Mouse (Mus musculus) heart, embryonic 12.5 days (tissue): ENCODE measurements at regions not wholly inside any gene's neighbourhood (a gene's known extent, or its start where the extent isn't known, plus 50 kb on each side); places are given as distances from the start of the nearest gene placed in this dataset.

ENCODE experiments used
- ATAC-seq: fragments of 200-750 bp; cut with Nextera tagmentation; 2 replicates; pipeline ENCODE4 v1.8.0; 2017; ENCODE audit warnings: moderate TSS enrichment, moderate library complexity; ENCODE audit not compliant: insufficient number of reproducible peaks, low FRiP score
- H3K27ac ChIP-seq: fragments of 300-500 bp; sonication (generic); 2 replicates; pipeline ENCODE4 v1.5.1; 2016; ENCODE audit warnings: mild to moderate bottlenecking, moderate library complexity; ENCODE audit not compliant: poor library complexity, severe bottlenecking
- H3K27me3 ChIP-seq: fragments of 300-500 bp; sonication (generic); replicated peaks from 2 replicates; pipeline ENCODE4 v1.6.1; 2016; ENCODE audit warnings: mild to moderate bottlenecking, moderate library complexity
- H3K36me3 ChIP-seq: fragments of 300-500 bp; sonication (generic); 2 replicates; pipeline ENCODE4 v1.6.1; 2016; ENCODE audit warnings: mild to moderate bottlenecking, moderate library complexity
- H3K4me1 ChIP-seq: fragments of 300-500 bp; sonication (generic); replicated peaks from 2 replicates; pipeline ENCODE4 v1.6.1; 2016; ENCODE audit warnings: mild to moderate bottlenecking
- H3K4me2 ChIP-seq: fragments of 300-500 bp; sonication (generic); 2 replicates; pipeline ENCODE4 v1.6.1; 2016; ENCODE audit warnings: mild to moderate bottlenecking, moderate library complexity
- H3K4me3 ChIP-seq: fragments of 300-500 bp; sonication (generic); 2 replicates; pipeline ENCODE4 v1.5.1; 2016; ENCODE audit warnings: mild to moderate bottlenecking
- H3K9ac ChIP-seq: fragments of 300-500 bp; sonication (generic); 2 replicates; pipeline ENCODE4 v1.6.1; 2016; ENCODE audit warnings: mild to moderate bottlenecking, moderate library complexity
- H3K9me3 ChIP-seq: fragments of 300-500 bp; sonication (generic); replicated peaks from 2 replicates; pipeline ENCODE4 v1.6.1; 2016; ENCODE audit warnings: mild to moderate bottlenecking, moderate library complexity
- WGBS: fragments of 180-500 bp; shearing (Covaris S2); methylation state at CpG from one replicate; pipeline ENCODE4 v1.1.7; 2016; 5-methylcytosine and 5-hydroxymethylcytosine counted together

DNA sequence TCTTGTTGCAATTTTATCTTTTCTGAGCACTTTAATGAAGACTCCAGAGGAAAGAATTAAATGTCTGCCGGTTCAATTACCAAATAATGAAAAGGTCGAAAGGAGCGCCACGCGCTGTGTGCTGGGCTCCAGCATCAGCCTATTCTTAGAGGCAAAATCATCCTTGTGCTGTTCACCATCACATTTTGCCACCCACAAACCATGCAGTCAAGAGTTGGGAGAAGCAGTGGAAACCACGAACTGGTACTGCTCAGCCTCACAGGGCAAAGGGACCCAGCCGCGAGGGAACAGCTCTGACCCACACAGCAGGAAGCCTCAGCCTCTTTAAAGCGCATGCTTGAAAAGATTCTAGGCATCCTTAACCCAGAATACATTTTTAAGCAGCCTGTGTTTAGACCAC, 134.0 kb upstream of the Pum3 start:
- Histone ChIP-seq H3K4me1 (no peaks in the 10 kb centered on the region), H3K4me2 (no peak overlapping the region), H3K27ac (no peak overlapping the region), H3K27me3 (no peaks in the 10 kb centered on the region), H3K9me3 (no peaks in the 10 kb centered on the region), H3K9ac (no peak overlapping the region), H3K4me3 (no peak overlapping the region), H3K36me3 (no peaks in the 10 kb centered on the region)
- WGBS, result 70% methylated on average over 9 of the region's 9 CpGs
- no peak for ATAC-seq

DNA sequence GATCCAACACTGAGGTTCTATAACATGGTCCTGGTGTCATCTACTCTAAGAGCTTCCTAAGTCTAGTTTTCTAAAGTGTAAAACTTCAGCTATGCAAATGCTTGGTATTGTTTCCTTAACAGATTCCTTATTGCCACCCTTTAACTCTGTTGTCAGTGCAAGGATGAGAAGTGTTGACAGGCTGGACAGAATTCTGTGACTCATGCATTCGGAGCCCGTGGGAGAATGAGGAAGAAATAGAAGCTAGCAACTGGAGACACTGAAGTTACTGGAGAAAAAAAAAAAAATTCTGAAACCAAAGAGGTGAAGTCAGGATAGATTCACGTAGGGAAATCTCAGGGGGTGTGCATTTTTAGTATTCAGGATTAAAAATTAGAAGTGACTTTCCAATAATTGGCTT, 128.6 kb upstream of the Pum3 start:
- Histone ChIP-seq H3K4me2 (no peak overlapping the region), H3K4me1 (no peaks in the 10 kb centered on the region), H3K9me3 (no peaks in the 10 kb centered on the region), H3K36me3 (no peaks in the 10 kb centered on the region), H3K9ac (no peak overlapping the region), H3K27me3 (no peaks in the 10 kb centered on the region), H3K27ac (no peak overlapping the region), H3K4me3 (no peak overlapping the region)
- ATAC-seq, result no peak
- 32% methylated on average over 3 of the region's 3 CpGs for WGBS

DNA sequence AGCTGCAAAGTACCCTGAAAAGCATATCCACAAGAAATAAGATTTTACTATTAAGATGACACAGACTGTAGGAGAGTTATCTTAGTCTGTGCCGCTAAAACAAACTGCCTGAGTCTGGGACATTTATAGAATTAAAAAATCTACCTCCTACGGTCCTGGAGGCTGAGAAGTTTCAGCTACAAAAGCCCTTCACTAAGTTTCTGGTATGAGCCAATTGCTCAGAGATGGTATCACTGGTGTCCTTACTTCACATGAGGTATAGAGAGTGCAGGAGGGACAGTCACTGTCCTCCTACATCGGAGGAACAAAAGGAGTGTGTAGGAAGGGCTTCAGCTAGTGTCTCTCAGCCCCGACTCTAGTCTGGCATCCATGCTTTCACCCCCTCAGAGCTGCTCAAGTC, 127.1 kb upstream of the Pum3 start:
- no peak overlapping the region for H3K27ac ChIP-seq
- no peak overlapping the region for H3K4me2 ChIP-seq
- no peak overlapping the region for H3K4me3 ChIP-seq
- no peaks in the 10 kb centered on the region for H3K4me1 ChIP-seq
- no peak overlapping the region for H3K9ac ChIP-seq
- 79% methylated on average over 4 of the region's 4 CpGs for WGBS
- no peaks in the 10 kb centered on the region for H3K27me3 ChIP-seq
- no peaks in the 10 kb centered on the region for H3K36me3 ChIP-seq
- no peaks in the 10 kb centered on the region for H3K9me3 ChIP-seq
- no peak for ATAC-seq

DNA sequence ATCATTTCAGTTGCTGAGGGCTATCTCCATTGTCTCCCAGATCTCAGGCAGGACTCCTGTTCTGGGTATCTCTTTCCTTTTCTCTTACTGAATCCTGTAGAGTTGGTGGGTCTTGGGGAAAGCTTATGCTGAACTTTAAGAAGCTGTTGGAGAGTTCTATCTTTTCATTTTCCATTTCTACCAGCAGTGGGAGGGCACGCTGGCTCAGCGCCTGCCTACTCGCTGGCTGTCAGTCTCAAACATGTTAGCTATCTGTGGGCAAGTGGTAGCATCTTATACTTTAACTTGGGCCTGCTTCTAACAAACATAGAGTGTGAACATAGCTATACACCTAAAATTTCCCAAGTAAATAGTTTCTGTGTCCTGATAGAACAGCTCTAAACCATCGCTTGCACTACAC, 125.2 kb upstream of the Pum3 start:
- no peak overlapping the region for H3K4me3 ChIP-seq
- H3K9ac ChIP-seq, result no peak overlapping the region
- H3K9me3 ChIP-seq, result no peaks in the 10 kb centered on the region
- H3K36me3 ChIP-seq, result no peaks in the 10 kb centered on the region
- ATAC-seq, result no peak
- no peak overlapping the region for H3K27ac ChIP-seq
- H3K4me2 ChIP-seq, result no peak overlapping the region
- 90% methylated on average over 4 of the region's 4 CpGs for WGBS
- no peaks in the 10 kb centered on the region for H3K4me1 ChIP-seq
- no peaks in the 10 kb centered on the region for H3K27me3 ChIP-seq

DNA sequence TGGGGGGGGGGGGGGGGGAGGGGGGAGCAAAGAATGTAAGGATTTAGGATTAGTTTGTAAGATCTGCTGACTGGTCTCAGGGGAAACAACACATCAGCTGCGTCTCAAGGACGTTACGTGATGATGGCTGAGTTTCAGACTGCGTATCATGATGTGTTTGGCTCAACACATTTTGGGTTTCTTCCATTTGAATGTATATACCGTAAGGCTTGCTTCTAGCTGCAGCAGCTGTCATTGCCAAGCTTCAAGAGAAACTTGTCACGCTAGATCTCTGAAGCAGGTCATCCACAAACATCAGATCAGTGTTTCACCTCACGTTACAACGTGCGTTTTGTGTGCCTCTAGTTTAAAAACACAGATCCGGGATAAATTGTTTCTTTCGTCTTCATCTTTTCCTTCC, 123.6 kb upstream of the Pum3 start:
- H3K4me3 ChIP-seq, result no peak overlapping the region
- H3K27ac ChIP-seq, result no peak overlapping the region
- no peak overlapping the region for H3K4me2 ChIP-seq
- no peaks in the 10 kb centered on the region for H3K9me3 ChIP-seq
- 75% methylated on average over 11 of the region's 11 CpGs for WGBS
- H3K27me3 ChIP-seq, result no peaks in the 10 kb centered on the region
- no peak overlapping the region for H3K9ac ChIP-seq
- H3K4me1 ChIP-seq, result no peaks in the 10 kb centered on the region
- no peaks in the 10 kb centered on the region for H3K36me3 ChIP-seq
- ATAC-seq, result no peak

DNA sequence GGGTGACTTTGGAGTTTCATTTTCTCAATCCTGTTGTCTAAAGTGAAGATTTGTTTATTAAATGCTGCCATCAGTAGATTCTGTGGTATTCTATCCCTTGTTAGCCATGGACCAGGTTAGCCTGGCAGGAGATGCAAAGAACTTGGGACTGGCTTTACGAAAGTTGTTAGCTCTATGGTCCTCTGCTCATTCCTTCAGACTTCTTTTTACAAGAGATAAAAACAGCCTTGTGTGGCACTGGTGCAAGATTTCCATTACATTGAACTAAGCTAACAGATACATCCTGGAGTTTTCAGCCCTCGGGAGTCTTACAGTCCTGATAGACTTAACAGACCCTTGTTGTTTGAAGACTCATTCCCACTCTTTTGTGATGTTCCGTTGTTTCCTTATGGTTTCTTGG, 108.1 kb upstream of the Pum3 start:
- H3K27me3 ChIP-seq, result no peaks in the 10 kb centered on the region
- no peak overlapping the region for H3K27ac ChIP-seq
- no peak overlapping the region for H3K4me3 ChIP-seq
- WGBS, result 68% methylated on average over 3 of the region's 3 CpGs
- H3K9me3 ChIP-seq, result no peaks in the 10 kb centered on the region
- H3K4me1 ChIP-seq, result no peaks in the 10 kb centered on the region
- no peak overlapping the region for H3K4me2 ChIP-seq
- no peaks in the 10 kb centered on the region for H3K36me3 ChIP-seq
- ATAC-seq, result no peak
- no peak overlapping the region for H3K9ac ChIP-seq

DNA sequence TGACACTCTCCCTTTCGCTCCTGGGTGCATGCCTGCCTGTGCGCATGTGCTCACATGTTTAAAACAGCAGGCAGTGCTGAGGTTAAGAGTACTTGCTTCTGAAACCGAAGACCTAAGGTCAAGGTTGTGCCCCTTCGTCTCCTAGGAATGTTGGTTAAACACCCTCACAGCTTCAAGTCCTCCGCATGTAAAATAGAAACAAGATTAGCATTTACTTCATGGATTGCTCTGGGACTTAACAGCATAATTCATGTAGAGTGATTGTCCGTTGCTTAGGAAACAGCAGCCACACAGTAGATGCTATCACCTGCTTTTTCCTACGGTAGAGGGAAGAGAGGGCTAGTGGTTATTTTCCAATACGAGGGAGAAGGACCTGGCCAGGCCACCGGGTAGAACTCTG, 107.4 kb upstream of the Pum3 start:
- WGBS, result 70% methylated on average over 9 of the region's 9 CpGs
- no peak for ATAC-seq

DNA sequence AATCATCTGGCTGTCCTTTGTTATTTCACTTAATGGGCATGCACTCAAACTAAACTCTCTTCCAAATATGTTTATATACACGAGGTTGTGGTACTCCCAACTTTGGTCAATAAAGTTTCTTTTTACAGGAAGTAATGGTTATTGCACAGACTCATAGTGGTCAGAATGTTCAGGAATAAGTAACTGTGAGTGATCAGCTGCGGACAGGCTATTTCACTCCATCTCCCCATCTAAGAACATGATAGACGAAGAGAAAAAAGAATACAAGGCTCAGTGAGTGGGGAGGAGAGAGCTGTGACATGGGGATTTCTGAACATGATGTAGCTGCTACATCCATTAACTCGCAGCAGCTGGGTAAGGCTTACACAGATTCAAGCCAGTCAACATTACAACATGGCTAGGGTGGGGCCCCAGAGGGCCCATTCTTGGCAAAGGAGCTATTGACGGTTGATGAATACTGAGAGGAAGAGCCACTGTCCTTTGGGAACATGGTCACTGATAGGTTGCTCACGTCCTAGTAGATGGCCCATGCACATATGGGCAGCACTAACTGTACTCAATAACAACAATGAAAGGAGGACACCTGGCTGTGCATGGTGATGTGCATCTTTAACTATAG, 98.4 kb upstream of the Pum3 start:
- Histone ChIP-seq H3K27me3 (no peaks in the 10 kb centered on the region), H3K4me2 (no peak overlapping the region), H3K4me1 (0 out of 2 replicates have a peak, but pooled peaks cover 2% of the 10 kb centered on the region), H3K4me3 (no peak overlapping the region), H3K9ac (no peak overlapping the region), H3K36me3 (no peaks in the 10 kb centered on the region), H3K9me3 (no peaks in the 10 kb centered on the region), H3K27ac (no peak overlapping the region)
- ATAC-seq, result no peak
- WGBS, result 79% methylated on average over 6 of the region's 6 CpGs

More for the DNA sequence above, 107.4 kb upstream of the Pum3 start:
- Histone ChIP-seq H3K4me2 (no peak overlapping the region), H3K4me1 (no peaks in the 10 kb centered on the region), H3K27me3 (no peaks in the 10 kb centered on the region), H3K9me3 (no peaks in the 10 kb centered on the region), H3K4me3 (no peak overlapping the region), H3K27ac (no peak overlapping the region), H3K9ac (no peak overlapping the region), H3K36me3 (no peaks in the 10 kb centered on the region)

DNA sequence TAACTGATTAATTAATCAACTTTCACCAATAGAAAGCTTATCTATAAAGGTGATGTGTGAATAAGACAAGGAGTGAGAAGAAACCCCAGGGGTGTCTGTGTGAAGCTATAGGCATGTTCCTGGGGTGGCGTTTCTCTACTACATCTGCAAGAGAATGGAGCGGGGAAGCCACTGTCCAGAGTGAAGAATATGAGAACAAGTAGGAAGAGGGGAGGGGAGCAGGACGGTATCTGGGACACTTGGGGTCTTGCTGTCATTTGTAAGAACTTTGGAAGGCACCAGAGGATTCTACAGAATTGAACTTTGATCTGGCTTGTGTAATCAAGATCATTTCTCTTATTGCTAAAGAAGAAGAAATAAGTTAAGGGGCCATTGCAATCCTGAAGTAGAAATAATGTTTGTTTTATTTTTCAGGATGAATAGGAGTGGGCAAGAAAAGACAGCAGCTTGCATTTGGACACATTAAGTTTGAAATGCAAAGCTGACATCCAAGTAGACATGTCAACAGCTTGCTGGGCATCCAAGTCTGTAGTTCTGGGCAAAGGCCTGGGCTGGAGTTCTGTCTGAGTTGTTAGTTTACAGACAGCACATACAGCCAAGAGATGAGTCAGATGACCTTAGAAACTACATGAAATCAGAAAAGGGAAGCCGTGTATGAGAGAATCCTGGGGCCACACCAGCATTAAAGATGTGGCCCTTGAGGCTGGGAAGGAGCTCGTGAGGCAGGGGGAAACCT, 89.9 kb upstream of the Pum3 start:
- Histone ChIP-seq H3K4me3 (no peak overlapping the region), H3K9ac (no peak overlapping the region), H3K9me3 (no peaks in the 10 kb centered on the region), H3K4me1 (0 out of 2 replicates have a peak, but pooled peaks cover 2% of the 10 kb centered on the region), H3K4me2 (no peak overlapping the region), H3K36me3 (no peaks in the 10 kb centered on the region), H3K27me3 (no peaks in the 10 kb centered on the region), H3K27ac (no peak overlapping the region)
- WGBS, result 80% methylated on average over 5 of the region's 5 CpGs
- no peak for ATAC-seq

DNA sequence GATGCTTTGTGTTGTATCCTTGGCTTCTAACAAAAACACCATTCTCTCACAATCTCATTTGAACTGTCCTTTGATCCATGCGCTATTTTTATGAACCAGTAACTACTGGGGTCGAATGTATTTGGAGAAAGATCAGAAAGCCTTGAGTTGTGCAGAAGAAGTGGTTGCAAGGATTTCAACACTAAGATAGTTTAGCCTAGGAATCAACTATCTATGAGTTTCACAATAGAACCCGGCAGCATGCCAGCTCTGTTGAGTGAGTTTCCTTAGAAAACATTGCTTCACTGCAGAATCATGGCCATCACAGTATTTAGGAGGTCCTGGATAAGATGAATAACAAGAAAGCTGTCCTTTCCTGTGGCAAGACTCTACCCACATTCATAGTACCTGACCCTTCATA, 84.6 kb upstream of the Pum3 start:
- no peaks in the 10 kb centered on the region for H3K9me3 ChIP-seq
- H3K9ac ChIP-seq, result no peak overlapping the region
- ATAC-seq, result no peak
- H3K4me1 ChIP-seq, result 0 out of 2 replicates have a peak, but pooled peaks cover 2% of the 10 kb centered on the region
- no peak overlapping the region for H3K4me2 ChIP-seq
- H3K4me3 ChIP-seq, result no peak overlapping the region
- WGBS, result 76% methylated on average over 3 of the region's 3 CpGs
- no peaks in the 10 kb centered on the region for H3K36me3 ChIP-seq
- H3K27me3 ChIP-seq, result no peaks in the 10 kb centered on the region
- no peak overlapping the region for H3K27ac ChIP-seq

DNA sequence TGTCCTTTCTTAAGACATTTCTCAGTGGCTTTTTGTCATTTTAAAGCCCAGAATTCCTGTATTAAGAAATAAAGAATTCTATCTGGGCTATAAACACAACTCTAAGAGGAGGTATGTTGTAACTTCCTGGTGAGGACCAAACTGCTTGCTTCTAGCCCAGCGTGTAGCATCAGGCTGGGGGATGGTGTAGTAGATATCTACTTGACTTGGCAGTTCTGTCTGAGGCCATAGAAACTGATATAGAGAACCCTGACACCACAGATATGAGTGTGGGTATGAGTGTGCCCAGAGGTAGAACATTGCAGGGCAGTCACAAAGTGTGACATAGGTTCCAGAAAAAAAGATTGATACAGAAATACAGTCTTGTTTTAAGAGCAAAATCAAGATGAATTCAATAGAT, 83.9 kb upstream of the Pum3 start:
- H3K9ac ChIP-seq, result no peak overlapping the region
- H3K4me3 ChIP-seq, result no peak overlapping the region
- 45% methylated on average over 1 of the region's 1 CpGs for WGBS
- H3K36me3 ChIP-seq, result no peaks in the 10 kb centered on the region
- no peak for ATAC-seq
- no peak overlapping the region for H3K4me2 ChIP-seq
- 0 out of 2 replicates have a peak, but pooled peaks cover 2% of the 10 kb centered on the region for H3K4me1 ChIP-seq
- no peaks in the 10 kb centered on the region for H3K27me3 ChIP-seq
- H3K27ac ChIP-seq, result no peak overlapping the region
- H3K9me3 ChIP-seq, result no peaks in the 10 kb centered on the region

DNA sequence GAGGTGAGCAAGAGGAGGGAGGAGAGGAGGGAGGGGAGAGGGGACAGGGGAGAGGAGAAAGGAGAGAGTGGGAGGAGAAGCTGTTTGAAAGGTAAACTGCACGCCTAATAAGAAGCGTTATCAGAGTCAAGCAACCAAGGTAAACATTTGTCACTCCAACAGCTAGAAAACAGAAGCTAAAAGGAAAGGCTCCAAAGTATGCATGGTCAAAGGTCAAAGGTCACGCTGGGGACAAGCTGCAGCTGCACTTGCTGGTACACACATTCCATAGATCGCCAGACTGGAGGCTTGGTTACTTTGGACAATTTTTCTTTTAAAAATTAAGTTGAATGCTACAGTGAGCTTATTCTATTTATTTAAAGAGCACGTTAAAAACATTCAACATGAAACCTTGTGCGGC, 81.7 kb upstream of the Pum3 start:
- Histone ChIP-seq H3K27me3 (no peaks in the 10 kb centered on the region), H3K4me2 (no peak overlapping the region), H3K27ac (no peak overlapping the region), H3K4me3 (no peak overlapping the region), H3K4me1 (0 out of 2 replicates have a peak, but pooled peaks cover 2% of the 10 kb centered on the region), H3K9ac (no peak overlapping the region), H3K36me3 (no peaks in the 10 kb centered on the region), H3K9me3 (no peaks in the 10 kb centered on the region)
- WGBS, result 42% methylated on average over 6 of the region's 6 CpGs
- no peak for ATAC-seq
